Mouse (Mus musculus): ENCODE results near the gene Ehd2. TPM values are rescaled to one million over a fixed set of nuclear protein-coding genes. Genes with fewer than 3 reads are reported as not detected.

The Ehd2 gene
- polyA plus RNA-seq, 1 experiment from 2014 or later = 5.4 TPM

DNA sequence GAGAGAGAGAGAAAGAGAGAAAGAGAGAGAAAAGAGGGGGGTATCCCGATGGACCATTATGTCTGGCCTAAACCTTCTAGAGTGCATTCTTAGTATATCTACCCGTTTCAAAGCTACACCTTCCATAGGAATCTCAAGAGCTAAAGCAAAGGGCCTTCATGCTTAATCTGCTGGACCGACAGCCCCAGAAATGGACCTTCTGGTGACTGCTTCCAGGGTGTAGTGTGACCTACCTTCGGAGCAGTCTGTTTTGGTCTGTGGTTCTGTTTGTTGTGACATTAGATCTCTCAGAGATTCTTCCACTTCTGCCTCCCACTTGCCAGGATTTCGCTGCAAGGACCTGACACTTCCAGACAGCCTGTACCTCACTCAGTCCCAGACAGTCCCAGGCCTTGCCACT lies 56.8 kb downstream of the Ehd2 start:
- no peak for ATAC-seq
- Histone ChIP-seq H3K4me1 (replicated peaks; ENCODE audit: control insufficient read depth, insufficient read depth, low read length) (0 out of 2 replicates have a peak, but pooled peaks cover 3% of the 10 kb centered on the region), H3K9ac (replicated peaks; ENCODE audit: low read depth, low read length) (no peak overlapping the region), H3K4me3 (replicated peaks; ENCODE audit: low read length) (no peak overlapping the region), H3K27ac (ENCODE audit: low read length) (no peak overlapping the region), H3K36me3 (ENCODE audit: control insufficient read depth, insufficient read depth) (no peaks in the 10 kb centered on the region), H3K9me3 (ENCODE audit: control insufficient read depth, low read length) (no peaks in the 10 kb centered on the region), H3K4me2 (ENCODE audit: low read length) (no peak overlapping the region), H3K27me3 (replicated peaks; ENCODE audit: control insufficient read depth, insufficient read depth, low read length) (no peaks in the 10 kb centered on the region)
- WGBS = 89% methylated on average over 5 of the region's 5 CpGs

GRCm38 (mm10) chr7:15907971-15908590 lies 59.3 kb downstream of the Ehd2 start:
- Histone ChIP-seq H3K36me3 (ENCODE audit: control insufficient read depth, insufficient read depth) (no peaks in the 10 kb centered on the region), H3K27me3 (replicated peaks; ENCODE audit: control insufficient read depth, insufficient read depth, low read length) (no peaks in the 10 kb centered on the region), H3K9me3 (ENCODE audit: control insufficient read depth, low read length) (no peaks in the 10 kb centered on the region), H3K9ac (replicated peaks; ENCODE audit: low read depth, low read length) (no peak overlapping the region), H3K4me3 (replicated peaks; ENCODE audit: low read length) (no peak overlapping the region), H3K27ac (ENCODE audit: low read length) (no peak overlapping the region), H3K4me1 (replicated peaks; ENCODE audit: control insufficient read depth, insufficient read depth, low read length) (0 out of 2 replicates have a peak, but pooled peaks cover 3% of the 10 kb centered on the region), H3K4me2 (ENCODE audit: low read length) (no peak overlapping the region)
- 89% methylated on average over 8 of the region's 8 CpGs for WGBS
- no peak for ATAC-seq

DNA sequence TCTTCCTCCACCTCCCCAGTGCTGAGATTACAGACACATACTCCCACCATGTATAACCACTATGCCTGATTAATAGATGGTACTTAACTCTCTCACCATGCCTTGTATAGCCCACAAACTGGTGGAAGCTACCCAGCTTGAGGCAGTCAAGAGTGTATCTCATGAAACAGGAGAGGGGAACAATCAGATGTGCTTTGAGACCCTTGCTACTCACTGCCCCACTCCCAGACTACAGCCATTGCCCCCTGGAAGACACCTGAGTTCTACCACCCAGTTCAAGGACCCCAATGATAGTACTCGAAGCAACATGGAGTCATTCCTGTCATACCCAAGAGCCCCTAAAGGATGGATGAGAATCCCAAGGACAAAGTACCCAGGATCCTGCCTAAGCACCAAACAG lies 60.8 kb downstream of the Ehd2 start:
- Histone ChIP-seq H3K9ac (replicated peaks; ENCODE audit: low read depth, low read length) (no peak overlapping the region), H3K9me3 (ENCODE audit: control insufficient read depth, low read length) (no peaks in the 10 kb centered on the region), H3K27me3 (replicated peaks; ENCODE audit: control insufficient read depth, insufficient read depth, low read length) (no peaks in the 10 kb centered on the region), H3K4me1 (replicated peaks; ENCODE audit: control insufficient read depth, insufficient read depth, low read length) (no peaks in the 10 kb centered on the region), H3K4me3 (replicated peaks; ENCODE audit: low read length) (no peak overlapping the region), H3K36me3 (ENCODE audit: control insufficient read depth, insufficient read depth) (no peaks in the 10 kb centered on the region), H3K27ac (ENCODE audit: low read length) (no peak overlapping the region), H3K4me2 (ENCODE audit: low read length) (no peak overlapping the region)
- no peak for ATAC-seq
- 81% methylated on average over 1 of the region's 1 CpGs for WGBS

GRCm38 (mm10) chr7:15905861-15906260 lies 61.5 kb downstream of the Ehd2 start:
- Histone ChIP-seq H3K9me3 (ENCODE audit: control insufficient read depth, low read length) (no peaks in the 10 kb centered on the region), H3K9ac (replicated peaks; ENCODE audit: low read depth, low read length) (no peak overlapping the region), H3K4me3 (replicated peaks; ENCODE audit: low read length) (no peak overlapping the region), H3K27ac (ENCODE audit: low read length) (no peak overlapping the region), H3K27me3 (replicated peaks; ENCODE audit: control insufficient read depth, insufficient read depth, low read length) (no peaks in the 10 kb centered on the region), H3K36me3 (ENCODE audit: control insufficient read depth, insufficient read depth) (no peaks in the 10 kb centered on the region), H3K4me1 (replicated peaks; ENCODE audit: control insufficient read depth, insufficient read depth, low read length) (no peaks in the 10 kb centered on the region), H3K4me2 (ENCODE audit: low read length) (no peak overlapping the region)
- no peak for ATAC-seq
- WGBS = 49% methylated on average over 7 of the region's 7 CpGs

DNA sequence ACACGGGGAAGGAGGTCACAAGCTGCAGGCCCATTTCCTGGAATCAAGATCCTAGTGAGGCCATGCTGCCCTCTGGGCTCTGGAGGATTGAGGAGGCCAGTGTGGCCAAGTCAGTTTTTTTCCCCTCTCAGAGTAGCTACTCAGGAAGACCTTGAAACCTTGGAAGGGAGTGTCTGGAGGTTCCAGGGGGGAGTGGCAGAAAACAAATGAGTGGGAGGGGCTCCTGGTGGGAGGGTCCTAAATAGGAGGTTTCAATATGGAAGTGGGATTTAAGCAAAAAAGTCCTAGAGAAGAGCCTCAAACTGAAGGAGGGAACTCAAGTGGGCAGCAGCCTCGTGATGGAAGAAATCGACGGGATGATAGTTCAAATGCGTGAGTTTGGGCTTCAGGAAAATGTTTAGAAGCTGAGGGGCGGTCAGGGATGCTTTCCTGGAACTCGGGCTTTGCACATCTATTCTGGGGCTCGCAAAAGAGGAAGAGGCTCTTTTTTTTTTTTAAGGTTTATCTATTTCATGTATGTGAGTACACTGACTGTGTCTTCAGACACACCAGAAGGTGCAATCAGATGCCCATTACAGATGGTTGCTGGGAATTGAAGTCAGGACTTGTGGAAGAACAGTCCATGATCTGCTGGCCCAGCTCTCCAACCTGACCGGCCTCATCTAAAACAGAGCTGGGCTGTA lies 65.9 kb downstream of the Ehd2 start:
- Histone ChIP-seq H3K4me3 (replicated peaks; ENCODE audit: low read length) (no peak overlapping the region), H3K27me3 (replicated peaks; ENCODE audit: control insufficient read depth, insufficient read depth, low read length) (no peaks in the 10 kb centered on the region), H3K9ac (replicated peaks; ENCODE audit: low read depth, low read length) (no peak overlapping the region), H3K4me2 (ENCODE audit: low read length) (no peak overlapping the region), H3K4me1 (replicated peaks; ENCODE audit: control insufficient read depth, insufficient read depth, low read length) (no peaks in the 10 kb centered on the region), H3K9me3 (ENCODE audit: control insufficient read depth, low read length) (no peaks in the 10 kb centered on the region), H3K27ac (ENCODE audit: low read length) (no peak overlapping the region), H3K36me3 (ENCODE audit: control insufficient read depth, insufficient read depth) (no peaks in the 10 kb centered on the region)
- no peak for ATAC-seq
- WGBS = 83% methylated on average over 9 of the region's 9 CpGs

Other genes starting within 250 kb of the Ehd2 start
- gene Obox5, start 217.4 kb downstream of the Ehd2 start, polyA plus RNA-seq (2015; fragmentation: Nextera tagmentation; extraction: Ambion mirVana) = not detected in 2 replicates
- not detected in 2 replicates for gene Obox6, start 127.9 kb downstream of the Ehd2 start, polyA plus RNA-seq (2015; fragmentation: Nextera tagmentation; extraction: Ambion mirVana)
- gene Crx, start 87.6 kb downstream of the Ehd2 start, polyA plus RNA-seq (2015; fragmentation: Nextera tagmentation; extraction: Ambion mirVana) = 0.07 TPM in 1 of 2 replicates, not detected in the other
- not detected in 2 replicates for gene Crxos, start 85.0 kb downstream of the Ehd2 start, polyA plus RNA-seq (2015; fragmentation: Nextera tagmentation; extraction: Ambion mirVana)
- 1,473 and 1,544 TPM in 2 replicates for gene Selenow, start 45.2 kb downstream of the Ehd2 start, polyA plus RNA-seq (2015; fragmentation: Nextera tagmentation; extraction: Ambion mirVana)
- gene Nop53, start 21.5 kb downstream of the Ehd2 start, polyA plus RNA-seq (2015; fragmentation: Nextera tagmentation; extraction: Ambion mirVana) = 139 and 141 TPM in 2 replicates
- 9.0 and 11.2 TPM in 2 replicates for gene Bicra, start 80.4 kb upstream of the Ehd2 start, polyA plus RNA-seq (2015; fragmentation: Nextera tagmentation; extraction: Ambion mirVana)
- 0.14 TPM in 1 of 2 replicates, not detected in the other for gene Zfp541, start 94.2 kb upstream of the Ehd2 start, polyA plus RNA-seq (2015; fragmentation: Nextera tagmentation; extraction: Ambion mirVana)
- 197 and 220 TPM in 2 replicates for gene Napa, start 130.9 kb upstream of the Ehd2 start, polyA plus RNA-seq (2015; fragmentation: Nextera tagmentation; extraction: Ambion mirVana)
- gene Kptn, start 152.3 kb upstream of the Ehd2 start, polyA plus RNA-seq (2015; fragmentation: Nextera tagmentation; extraction: Ambion mirVana) = 40.9 and 53.2 TPM in 2 replicates
- 0.72 and 1.1 TPM in 2 replicates for gene Slc8a2, start 162.3 kb upstream of the Ehd2 start, polyA plus RNA-seq (2015; fragmentation: Nextera tagmentation; extraction: Ambion mirVana)
- gene Meis3, start 207.5 kb upstream of the Ehd2 start, polyA plus RNA-seq (2015; fragmentation: Nextera tagmentation; extraction: Ambion mirVana) = 99.6 and 118 TPM in 2 replicates

Measured in forebrain, embryonic 16.5 days (tissue).